Mouse (Mus musculus) liver, postnatal 0 days (tissue): ENCODE data around the gene Agap3.

Experiments used
- CTCF ChIP-seq: sonication (generic); IDR thresholded peaks from 2 replicates; pipeline ENCODE4 v1.5.1; 2016; ENCODE audit warnings: antibody characterized with exemption, low read depth
- EP300 ChIP-seq: IDR thresholded peaks from 2 replicates; pipeline ENCODE4 v1.6.1; 2016; ENCODE audit warnings: antibody characterized with exemption, low read depth, mild to moderate bottlenecking

GRCm38 (mm10) chr5:24423129-24424003 is 28.6 kb upstream of the Agap3 start, which contains the start of the genes Cdk5 and Slc4a2:
- peak; percentile 79 for TF ChIP-seq EP300
- no peak for TF ChIP-seq CTCF
